Mouse (Mus musculus): Measurements from ENCODE around the gene Nav1. TPM values are rescaled to one million over a fixed set of nuclear protein-coding genes. Genes with fewer than 3 reads are reported as not detected.
A peak's percentile ranks its signal among the peaks of the same experiment; 100 is the strongest.

Gene Nav1
- total RNA-seq, 2 experiments from 2014 or later = 214 to 218 TPM

DNA sequence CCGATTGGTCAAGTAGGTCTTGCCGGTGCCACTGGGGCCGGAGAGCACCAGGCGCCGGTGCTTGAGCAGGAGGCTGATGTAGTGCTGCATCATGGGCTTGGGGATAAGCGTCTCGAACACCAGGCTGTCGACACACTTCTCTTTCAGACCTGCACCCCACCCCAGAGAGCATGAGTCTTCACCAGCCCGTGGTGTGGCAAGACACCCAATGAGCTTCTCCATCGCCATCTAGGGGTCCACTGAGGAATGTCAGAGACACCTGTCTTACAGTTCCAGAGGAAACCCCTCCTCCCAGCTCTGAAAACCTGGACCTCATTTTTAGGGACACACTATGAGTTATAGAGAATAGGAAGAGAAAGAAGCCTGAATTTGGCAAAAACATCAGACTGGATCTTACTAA, 154.8 kb downstream of the Nav1 start:
- DNase-seq (ENCODE audit: low spot score in 2 of 2) = peak in 1 of 2 experiments; percentile 55

DNA sequence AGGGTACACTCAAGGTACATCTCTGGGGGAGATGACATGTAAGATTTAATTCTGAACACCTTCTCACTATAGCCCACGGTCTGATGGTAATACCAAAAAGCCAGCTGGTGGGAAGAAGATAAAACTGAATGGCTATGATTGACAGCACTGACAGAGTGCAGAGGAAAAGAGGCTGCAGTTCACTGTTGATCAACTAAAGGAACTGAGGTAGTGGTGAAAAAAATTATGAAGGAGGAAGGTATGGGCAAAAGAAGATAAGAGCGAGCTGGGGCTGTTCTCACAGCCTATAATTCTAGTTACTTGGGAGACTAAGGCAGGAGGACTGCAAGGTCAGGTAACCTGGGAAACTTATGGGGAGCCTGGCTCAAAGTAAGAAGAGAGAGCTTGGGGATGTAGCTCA, 155.7 kb downstream of the Nav1 start:
- no peak for DNase-seq (ENCODE audit: low spot score in 2 of 2)

DNA sequence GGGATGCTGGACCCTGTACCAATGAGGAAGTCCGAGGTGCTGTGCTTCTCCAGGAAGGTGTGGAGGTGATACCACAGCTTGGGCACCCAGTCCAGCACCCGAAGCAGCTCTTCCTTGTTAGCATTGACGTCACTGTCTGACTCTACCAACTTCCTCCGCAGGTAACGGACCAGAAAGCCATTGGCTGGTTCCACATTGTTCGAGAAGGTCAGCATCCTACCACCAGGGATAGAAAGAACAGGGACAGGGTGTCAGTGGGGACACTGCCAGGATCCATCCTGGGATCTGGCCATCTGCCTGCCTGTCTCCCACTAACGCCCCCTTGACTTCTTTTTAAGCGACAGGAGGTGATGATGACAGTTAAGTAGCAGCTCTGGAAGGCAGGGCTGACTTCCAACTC, 157.2 kb downstream of the Nav1 start:
- no peak for DNase-seq (ENCODE audit: low spot score in 2 of 2)

DNA sequence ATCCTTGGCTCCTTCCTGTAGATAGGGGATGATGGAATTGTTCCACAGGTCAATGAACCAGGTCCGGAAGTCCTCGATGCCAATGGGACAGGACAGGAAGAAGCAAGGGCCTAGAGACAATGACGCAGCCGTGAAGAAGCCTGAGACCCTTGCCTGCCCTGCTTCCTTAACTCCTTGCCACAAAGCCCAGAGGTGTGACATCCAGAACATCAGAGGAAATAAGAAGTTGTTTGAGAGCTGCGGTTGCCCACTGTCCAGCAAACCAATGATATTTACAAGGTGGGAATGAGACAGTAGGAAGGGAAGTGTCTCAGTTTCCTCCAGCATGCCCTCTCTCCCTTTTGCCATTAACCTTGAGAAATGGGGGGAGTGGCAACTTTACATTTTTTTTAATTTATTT, 158.2 kb downstream of the Nav1 start:
- no peak for DNase-seq (ENCODE audit: low spot score in 2 of 2)

DNA sequence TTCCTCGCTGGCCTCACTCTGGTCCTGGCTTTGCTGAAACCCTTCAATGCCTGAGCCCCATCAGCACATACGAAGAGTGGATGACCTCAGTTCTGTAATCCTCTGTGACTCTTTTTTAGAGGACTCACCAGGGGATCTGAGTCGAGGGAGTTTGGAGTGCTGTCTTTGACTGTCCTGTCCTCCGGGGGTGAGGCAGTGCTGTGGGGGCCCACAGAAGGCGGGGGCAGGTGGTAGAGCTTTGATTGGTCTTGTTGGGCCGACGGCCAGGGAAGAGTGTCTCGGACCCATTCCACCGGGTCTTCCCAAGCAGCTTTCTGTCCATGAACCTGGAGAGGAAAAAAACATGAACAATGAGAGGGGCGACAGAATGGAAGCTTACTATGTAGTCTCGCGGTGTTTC, 163.6 kb downstream of the Nav1 start:
- DNase-seq (ENCODE audit: low spot score in 2 of 2) = no peak

DNA sequence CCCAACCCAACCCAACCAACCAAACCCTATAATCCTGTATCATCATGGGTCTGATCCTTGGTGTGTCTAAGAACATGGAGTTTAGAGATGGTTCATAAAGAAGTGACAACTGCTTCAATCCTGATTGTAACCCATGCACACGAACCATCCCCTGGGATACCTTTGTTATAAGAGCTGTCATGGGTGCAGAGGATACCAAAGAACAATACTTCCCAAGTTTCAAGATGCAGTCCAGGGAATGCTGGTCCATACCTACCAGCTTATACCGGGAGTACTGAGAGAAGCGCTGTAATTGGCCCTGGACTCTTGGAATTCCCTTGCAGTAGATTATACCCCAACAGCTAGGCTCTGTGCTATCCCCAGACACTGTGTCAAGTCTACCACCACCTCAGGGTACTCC, 165.2 kb downstream of the Nav1 start:
- no peak for DNase-seq (ENCODE audit: low spot score in 2 of 2)

DNA sequence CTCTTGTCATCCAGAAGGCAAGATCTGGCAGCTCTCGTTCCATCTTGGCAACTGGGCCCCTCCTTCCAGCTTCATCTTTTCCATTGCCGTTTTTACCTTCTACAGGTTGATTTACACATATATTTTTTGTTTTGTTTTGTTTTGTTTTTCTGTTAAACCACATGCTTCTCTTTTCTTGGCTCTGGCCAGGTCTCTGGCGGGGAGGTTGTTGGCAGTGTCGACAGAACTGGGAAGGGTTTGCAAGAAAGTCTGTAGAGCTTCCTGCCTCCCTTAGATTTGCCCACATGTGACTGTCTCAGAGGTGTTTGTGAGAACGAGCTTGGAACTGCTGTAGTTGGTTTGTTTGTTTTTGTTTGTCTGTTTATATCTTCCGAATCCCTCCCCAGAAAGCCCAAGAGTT, 166.1 kb downstream of the Nav1 start:
- DNase-seq (ENCODE audit: low spot score in 2 of 2) = no peak

DNA sequence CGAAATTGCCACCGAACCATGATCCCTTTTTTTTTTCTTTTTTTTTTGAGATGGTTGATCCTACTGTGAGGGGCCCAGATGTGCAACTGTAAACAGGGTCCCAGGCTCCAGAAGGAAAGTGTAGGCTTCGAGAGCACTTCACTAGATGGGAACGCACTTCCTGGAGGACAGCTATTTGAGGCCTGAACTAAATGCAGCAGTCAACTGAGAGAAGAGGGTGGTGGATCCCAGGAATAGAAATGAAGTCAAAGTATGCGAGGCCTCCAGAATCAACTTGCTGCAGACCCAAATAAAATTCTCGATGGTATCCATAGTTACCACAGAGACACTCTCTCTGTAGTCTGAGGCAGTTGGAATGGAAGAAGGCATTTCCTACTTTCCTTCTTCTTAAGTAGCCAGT, 168.3 kb downstream of the Nav1 start:
- no peak for DNase-seq (ENCODE audit: low spot score in 2 of 2)

DNA sequence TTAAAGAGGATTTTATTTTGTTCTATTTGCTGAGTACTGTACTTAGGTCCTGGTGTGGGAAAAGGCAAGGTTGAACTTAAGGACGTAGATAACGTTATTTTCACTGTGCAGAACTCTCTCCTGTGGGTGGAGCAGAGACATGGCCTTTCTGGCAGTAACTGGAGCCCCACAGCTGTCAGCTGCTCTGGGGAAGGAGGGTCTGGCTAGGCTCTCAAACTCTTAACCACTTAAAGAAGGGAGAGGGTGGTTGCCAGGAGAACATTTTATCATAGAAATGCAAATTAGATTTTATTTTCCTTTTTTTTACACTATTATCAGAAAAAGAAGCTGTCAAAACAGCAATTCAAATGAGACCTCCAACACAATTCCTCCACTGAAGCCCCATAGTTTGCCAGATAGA, 171.3 kb downstream of the Nav1 start:
- DNase-seq (ENCODE audit: low spot score in 2 of 2) = no peak

DNA sequence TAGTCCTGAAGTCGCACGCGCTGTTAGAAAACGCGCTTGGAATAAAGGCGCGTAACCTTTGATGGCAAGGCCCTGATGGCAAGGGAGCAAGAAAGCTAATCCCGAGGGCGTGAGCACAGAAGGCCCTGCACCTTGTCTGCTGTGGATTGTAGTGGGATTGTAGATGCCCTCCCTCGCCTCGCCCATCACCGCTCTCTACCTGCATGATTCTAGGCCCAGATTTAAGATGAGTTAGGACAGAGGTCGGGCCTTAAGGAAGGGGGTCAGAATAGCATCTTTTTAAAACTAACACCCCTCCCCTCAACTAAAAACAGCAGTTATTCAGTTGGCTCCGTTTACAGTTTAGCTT, 176.5 kb downstream of the Nav1 start:
- no peak for DNase-seq (ENCODE audit: low spot score in 2 of 2)

DNA sequence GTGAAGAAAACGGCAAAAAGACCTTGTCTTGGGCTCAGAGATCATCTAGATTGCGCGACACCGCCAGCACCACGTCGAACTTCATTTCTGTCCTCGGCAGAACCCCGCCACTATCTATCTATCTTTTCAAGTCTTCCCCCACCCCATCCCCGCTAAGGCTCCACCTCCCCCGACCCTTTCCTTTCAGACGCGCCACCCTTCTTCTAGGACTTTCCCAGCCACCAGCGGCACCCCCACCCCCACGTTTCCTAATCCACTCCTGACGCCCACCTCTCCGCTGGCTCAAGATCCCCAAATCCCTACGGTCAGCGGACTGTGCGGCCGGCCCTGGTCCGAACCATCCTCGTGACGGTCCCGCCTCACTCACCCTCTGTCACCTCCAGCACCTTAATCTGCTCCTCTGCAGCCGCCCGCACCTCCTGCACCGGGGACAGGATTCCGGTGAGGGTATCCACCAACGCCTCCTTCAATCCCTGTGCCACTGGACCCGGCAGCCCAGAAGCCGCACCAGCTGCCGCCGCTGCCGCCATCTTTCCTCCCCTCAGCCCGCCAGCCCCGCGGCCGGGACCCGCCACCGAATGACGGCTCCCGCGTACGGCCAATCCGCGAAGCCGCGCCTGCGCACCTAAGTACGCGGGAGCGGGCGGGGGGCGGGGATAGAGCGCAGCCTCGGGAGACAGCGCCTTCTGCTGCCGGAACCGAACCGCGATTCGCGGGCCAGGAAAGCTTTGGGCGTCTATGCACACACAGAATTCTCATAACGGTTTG, 177.0 kb downstream of the Nav1 start, which contains the start of gene Ipo9:
Gene Ipo9, minus strand, starts transcription at position 599 of the 768 bp plus-strand sequence.
- DNase-seq (ENCODE audit: low spot score in 2 of 2) = peak; percentile 91 to 96

DNA sequence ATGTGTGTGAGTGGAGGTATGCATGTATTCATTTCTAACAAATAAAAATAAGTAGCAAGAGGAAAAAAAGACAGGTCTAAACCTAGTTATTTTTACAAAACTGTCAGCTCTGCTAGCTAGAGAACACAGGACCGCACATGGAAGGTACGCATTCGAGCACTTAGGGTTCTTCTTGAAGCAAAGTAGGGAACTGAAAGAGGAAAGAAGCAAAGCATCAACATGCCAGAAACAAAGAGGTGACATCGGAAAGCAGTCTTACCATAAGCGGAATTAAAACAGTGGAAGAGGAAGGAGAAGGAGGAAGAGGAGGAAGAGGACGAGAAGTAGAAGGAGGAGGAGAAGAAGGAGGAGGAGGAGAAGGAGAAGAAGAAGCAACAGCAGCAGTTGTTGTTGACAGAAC, 179.7 kb downstream of the Nav1 start:
- no peak for DNase-seq (ENCODE audit: low spot score in 2 of 2)

DNA sequence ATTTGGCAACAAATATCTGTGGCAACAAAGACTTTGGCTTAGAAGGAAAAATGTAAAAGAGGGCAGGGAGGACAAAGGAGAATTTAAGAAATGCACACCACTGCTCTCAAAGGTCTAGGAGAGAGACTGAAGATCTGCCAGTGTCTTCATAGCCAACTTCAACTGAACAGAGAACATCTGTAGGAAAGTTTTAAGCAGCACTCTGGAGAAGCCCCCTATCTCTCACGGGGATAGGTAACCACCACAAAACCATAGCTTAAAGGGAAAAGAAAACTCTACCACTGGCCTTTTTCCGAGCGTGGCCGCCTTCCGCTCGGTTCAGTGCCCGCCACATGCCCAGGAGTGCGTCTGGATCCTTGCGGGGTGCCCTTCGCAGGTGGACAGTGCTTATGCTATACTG, 180.4 kb downstream of the Nav1 start:
- no peak for DNase-seq (ENCODE audit: low spot score in 2 of 2)

DNA sequence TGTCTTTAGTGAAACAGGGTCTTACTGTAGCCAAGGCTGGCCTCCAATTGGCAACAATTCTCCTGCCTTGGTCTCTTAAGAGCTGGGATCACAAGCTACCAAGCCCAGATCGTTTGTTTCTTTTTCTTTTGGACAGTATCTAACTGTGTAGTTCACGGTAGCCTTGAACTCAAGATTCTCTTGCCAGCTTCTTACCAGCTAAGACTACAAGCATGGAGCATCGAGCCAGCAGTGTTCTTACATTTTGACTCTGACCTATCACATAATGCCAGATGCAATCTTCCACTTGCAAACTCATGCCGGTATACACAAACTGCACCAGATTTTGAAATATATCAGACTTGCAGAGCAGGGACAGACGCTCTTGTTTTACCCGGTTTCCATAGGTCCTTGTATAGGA, 184.3 kb downstream of the Nav1 start:
- DNase-seq (ENCODE audit: low spot score in 2 of 2) = no peak

DNA sequence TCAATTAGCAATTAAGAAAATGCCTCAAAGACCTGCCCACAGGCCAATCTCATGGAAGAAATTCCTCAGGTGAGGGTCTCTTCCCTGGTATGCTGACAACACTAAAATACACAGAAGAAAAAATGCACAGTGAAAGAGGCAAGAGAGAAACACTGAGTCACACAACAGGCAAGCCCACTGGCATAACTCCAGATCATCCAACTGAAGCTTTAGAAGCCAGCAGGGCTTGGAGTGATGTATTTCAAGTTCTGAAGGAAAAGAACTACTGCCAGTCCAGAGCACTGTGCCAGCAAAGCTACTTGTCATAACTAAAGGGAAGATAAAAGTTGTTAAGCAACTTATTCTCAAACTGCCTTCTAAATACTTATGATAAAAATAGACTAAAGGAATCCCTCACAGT, 193.1 kb downstream of the Nav1 start:
- no peak for DNase-seq (ENCODE audit: low spot score in 2 of 2)

DNA sequence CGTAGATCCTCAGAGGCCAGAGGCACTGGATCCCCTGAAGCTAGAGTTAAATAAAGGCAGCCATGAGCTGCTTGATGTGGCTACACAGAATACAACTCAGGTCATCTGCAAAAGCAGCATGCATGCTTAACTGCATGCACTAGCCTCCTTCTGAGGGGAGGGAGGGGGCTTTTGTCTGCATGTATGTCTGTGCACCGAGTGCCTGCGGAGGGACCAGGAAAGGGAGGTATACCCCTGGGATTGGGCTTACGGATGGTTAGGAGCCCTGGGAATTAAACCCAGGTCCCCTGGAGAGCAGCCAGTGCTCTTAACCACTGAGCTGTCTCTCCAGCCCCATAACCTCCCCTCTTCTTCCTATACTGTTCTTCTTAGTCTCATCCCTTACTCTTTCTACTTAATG, 195.0 kb downstream of the Nav1 start:
- DNase-seq (ENCODE audit: low spot score in 2 of 2) = no peak

DNA sequence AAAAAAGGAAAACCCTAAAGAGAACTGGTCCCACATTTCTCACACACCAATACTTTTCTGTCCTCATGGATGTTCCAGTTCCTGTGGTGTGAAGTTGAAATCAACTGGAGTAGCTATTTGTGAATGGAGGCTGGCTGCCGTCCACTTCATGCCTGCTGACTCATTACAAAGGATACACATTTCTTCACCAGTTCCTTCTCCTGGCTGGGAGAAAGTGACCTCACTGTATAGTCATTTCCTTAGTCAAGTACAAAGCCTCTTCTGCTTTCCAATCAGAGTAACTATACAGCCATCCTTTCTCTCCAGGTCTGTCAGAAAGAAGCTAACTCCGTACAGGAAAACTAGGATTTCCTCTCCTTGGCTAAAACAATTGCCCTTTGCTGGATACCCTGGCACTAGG, 196.1 kb downstream of the Nav1 start:
- no peak for DNase-seq (ENCODE audit: low spot score in 2 of 2)

DNA sequence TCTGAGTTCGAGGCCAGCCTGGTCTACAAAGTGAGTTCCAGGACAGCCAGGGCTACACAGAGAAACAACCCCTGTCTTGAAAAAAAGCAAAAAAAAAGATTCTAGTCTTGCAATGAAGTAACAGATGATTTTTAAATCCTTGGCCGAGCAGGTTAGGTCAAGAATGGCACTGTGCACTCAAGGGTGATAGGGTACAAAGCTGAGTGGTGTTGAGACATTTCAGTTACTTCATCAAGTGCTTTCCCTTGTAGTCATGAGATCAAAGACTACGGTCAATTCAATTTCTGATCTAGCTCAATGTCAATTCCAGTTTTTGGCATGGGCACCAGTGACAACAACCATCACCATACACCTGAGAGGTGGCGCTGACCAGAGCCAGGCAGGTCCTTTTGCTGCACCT, 198.1 kb downstream of the Nav1 start:
- no peak for DNase-seq (ENCODE audit: low spot score in 2 of 2)

DNA sequence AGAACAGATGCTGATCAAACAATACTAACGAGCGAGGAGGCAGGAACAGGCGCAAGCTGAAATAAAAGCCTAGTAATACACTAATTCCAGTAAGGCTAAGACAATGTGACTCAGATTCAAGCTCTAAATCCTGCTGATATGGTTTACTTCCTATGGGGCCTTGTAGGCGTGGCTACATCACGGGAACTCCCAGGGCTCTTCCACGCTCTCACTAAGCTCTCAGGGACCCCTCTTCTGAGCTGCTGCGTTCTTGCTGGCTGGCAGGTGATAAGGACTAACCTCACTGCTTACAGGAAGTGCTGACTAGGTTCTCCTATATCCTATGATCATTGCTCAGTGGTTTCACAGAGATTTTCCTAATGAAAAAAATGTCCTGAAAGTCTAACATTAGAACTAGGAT, 201.7 kb downstream of the Nav1 start:
- no peak for DNase-seq (ENCODE audit: low spot score in 2 of 2)

DNA sequence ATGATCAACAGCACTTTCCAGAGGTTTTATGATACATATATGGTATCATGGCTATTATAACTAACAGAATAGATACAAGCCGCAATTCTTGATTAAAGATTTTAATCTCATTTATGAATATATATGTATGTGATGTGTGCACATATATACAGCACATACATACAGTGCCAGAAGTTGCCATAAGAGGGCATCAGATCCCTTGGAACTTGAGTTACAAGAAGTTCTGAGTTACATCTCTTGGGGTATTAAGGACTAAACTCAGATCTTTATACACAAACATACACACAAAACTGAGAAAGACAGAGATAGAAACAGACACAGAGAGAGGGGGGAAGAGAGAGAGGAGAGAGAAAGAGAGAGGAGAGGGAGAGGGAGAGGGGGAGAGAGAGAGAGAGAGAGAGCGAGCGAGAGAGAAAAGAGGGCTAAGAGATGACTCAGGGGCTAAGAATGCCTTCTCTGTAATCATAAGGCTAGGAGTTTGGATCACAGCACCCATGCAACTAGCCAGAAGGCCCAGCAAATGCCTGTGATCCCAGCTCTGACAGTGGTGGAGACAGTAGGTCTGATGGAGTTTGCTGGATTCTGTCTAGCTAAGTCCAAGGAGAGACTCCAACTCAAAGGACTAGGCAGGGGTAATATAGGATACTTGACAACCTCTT, 205.5 kb downstream of the Nav1 start:
- no peak for DNase-seq (ENCODE audit: low spot score in 2 of 2)

DNA sequence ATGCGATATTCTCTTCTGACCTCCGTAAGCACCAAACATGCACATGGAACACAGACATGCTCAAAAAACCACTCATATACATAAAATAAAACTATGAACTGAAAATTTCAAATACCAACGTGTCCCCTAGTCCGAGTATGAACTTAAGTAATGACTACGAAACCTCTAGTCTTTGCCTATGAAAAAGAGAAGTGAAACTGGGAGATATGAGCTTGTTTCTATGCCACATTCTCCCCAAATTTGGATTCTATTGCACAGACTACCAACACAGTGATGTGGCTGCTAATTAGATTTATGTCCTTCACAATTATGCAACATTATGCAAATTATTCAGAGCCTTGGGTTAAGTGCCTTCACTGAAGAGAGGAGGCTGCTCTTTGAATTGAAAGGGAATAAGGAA, 207.6 kb downstream of the Nav1 start:
- no peak for DNase-seq (ENCODE audit: low spot score in 2 of 2)

DNA sequence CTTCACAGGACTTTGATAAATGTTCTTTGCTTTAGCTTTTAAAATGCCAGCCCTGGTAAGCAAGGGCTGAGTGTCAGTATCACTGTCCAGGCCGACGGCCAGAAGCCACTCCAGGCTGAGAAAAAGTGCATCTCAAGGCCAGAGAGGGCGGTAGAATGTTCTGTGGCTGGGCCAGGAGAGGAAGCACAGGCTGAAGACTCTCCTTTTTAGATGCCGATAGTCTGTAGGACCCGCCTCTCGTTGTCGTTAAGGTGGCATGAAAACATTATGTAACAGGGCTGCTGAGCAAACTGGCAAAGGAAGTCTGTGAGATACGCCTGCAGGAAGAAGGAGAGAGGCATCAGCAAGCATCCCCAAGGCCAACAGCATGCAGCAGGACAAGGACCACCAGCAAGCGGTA, 221.9 kb downstream of the Nav1 start:
- DNase-seq (ENCODE audit: low spot score in 2 of 2) = no peak

All from layer of hippocampus, postnatal 10 days (tissue).